Mouse (Mus musculus) embryonic facial prominence, embryonic 11.5 days (tissue): ENCODE results near the gene Gpr107. TPM values are rescaled to one million over a fixed set of nuclear protein-coding genes. Genes with fewer than 3 reads are reported as not detected.
"Not testable (repeated sequence)": the region's sequence is repeated elsewhere in the genome, so short reads cannot be mapped to it uniquely, and the experiment has no call there.

Source experiments
- ATAC-seq: fragments of 200-750 bp; cut with Nextera tagmentation; replicated peaks from 2 replicates; pipeline ENCODE4 v1.8.0; 2017; ENCODE audit warnings: low read depth; ENCODE audit not compliant: insufficient number of reproducible peaks, low FRiP score, low TSS enrichment
- DNase-seq: peaks from one replicate; pipeline ENCODE4 v3.0.0-alpha.2; 2015; ENCODE audit warnings: low spot score
- H3K27ac ChIP-seq: fragments of 300-500 bp; sonication (generic); replicated peaks from 2 replicates; pipeline ENCODE4 v1.5.1; 2014; ENCODE audit warnings: mild to moderate bottlenecking, low read depth, low read length, control low read depth
- H3K27me3 ChIP-seq: fragments of 300-500 bp; sonication (generic); 2 replicates; pipeline ENCODE4 v1.6.1; 2014; ENCODE audit warnings: mild to moderate bottlenecking, low read length, moderate library complexity, mixed read lengths; ENCODE audit not compliant: control insufficient read depth, insufficient read depth
- H3K36me3 ChIP-seq: fragments of 300-500 bp; sonication (generic); replicated peaks from 2 replicates; pipeline ENCODE4 v1.6.1; 2014; ENCODE audit warnings: low read depth, mild to moderate bottlenecking, low read length, moderate library complexity, mixed read lengths; ENCODE audit not compliant: control insufficient read depth, insufficient read depth
- H3K4me1 ChIP-seq: fragments of 300-500 bp; sonication (generic); 2 replicates; pipeline ENCODE4 v1.6.1; 2014; ENCODE audit warnings: low read length, mixed read lengths; ENCODE audit not compliant: control insufficient read depth, insufficient read depth
- H3K4me2 ChIP-seq: fragments of 300-500 bp; sonication (generic); 2 replicates; pipeline ENCODE4 v1.6.1; 2014; ENCODE audit warnings: low read depth, mild to moderate bottlenecking, control low read depth, low read length, moderate library complexity
- H3K4me3 ChIP-seq: fragments of 300-500 bp; sonication (generic); 2 replicates; pipeline ENCODE4 v1.5.1; 2014; ENCODE audit warnings: low read depth, low read length, control low read depth
- H3K9ac ChIP-seq: fragments of 300-500 bp; sonication (generic); replicated peaks from 2 replicates; pipeline ENCODE4 v1.6.1; 2014; ENCODE audit warnings: mild to moderate bottlenecking, control low read depth, low read length
- H3K9me3 ChIP-seq: fragments of 300-500 bp; sonication (generic); replicated peaks from 2 replicates; pipeline ENCODE4 v1.6.1; 2016; ENCODE audit warnings: mild to moderate bottlenecking, low read length, inconsistent platforms, mixed read lengths; ENCODE audit not compliant: control insufficient read depth
- WGBS: fragments of 180-500 bp; shearing (Covaris S2); extraction: QIAGEN DNeasy Blood & Tissue Kit; methylation state at CpG from one replicate; pipeline ENCODE4 v1.1.7; 2014; 5-methylcytosine and 5-hydroxymethylcytosine counted together
- polyA plus RNA-seq: library from polyadenylated mRNA; unstranded; fragments of >200 nt; fragmentation: Nextera tagmentation; extraction: Ambion mirVana; gene quantifications from 2 replicates; pipeline ENCODE4 v1.2.1, GENCODE M21; 2014

Gene Gpr107
- polyA plus RNA-seq, 1 experiment from 2014 or later, result 23.1 TPM

GRCm38 (mm10) chr2:31165529-31165928 lies 13.4 kb downstream of the Gpr107 start:
- no peaks in the 10 kb centered on the region for H3K27me3 ChIP-seq
- DNase-seq (no peak), ATAC-seq (no peak)
- H3K9me3 ChIP-seq, result no peaks in the 10 kb centered on the region
- no peaks in the 10 kb centered on the region for H3K4me1 ChIP-seq
- no peak overlapping the region for H3K9ac ChIP-seq
- H3K27ac ChIP-seq, result 0 out of 2 replicates have a peak overlapping the region, but pooled peaks have one; percentile 44
- no peaks in the 10 kb centered on the region for H3K36me3 ChIP-seq
- H3K4me3 ChIP-seq, result no peak overlapping the region
- H3K4me2 ChIP-seq, result no peak overlapping the region
- whole genome bisulfite sequencing, result 57% methylated on average over 4 of the region's 4 CpGs

GRCm38 (mm10) chr2:31167571-31167970 lies 15.5 kb downstream of the Gpr107 start:
- WGBS, result 90% methylated on average over 2 of the region's 2 CpGs
- H3K4me2 ChIP-seq, H3K27me3 ChIP-seq, ATAC-seq, DNase-seq, H3K27ac ChIP-seq, H3K9me3 ChIP-seq, H3K36me3 ChIP-seq, H3K9ac ChIP-seq, H3K4me3 ChIP-seq, H3K4me1 ChIP-seq: not testable (repeated sequence)

GRCm38 (mm10) chr2:31169001-31169400 lies 16.9 kb downstream of the Gpr107 start:
- H3K4me1 ChIP-seq, result no peaks in the 10 kb centered on the region
- peaks cover 8% of the 10 kb centered on the region for H3K36me3 ChIP-seq
- no peak overlapping the region for H3K27ac ChIP-seq
- H3K27me3 ChIP-seq, result no peaks in the 10 kb centered on the region
- H3K9me3 ChIP-seq, result no peaks in the 10 kb centered on the region
- H3K4me3 ChIP-seq, result no peak overlapping the region
- no peak overlapping the region for H3K9ac ChIP-seq
- 85% methylated on average over 10 of the region's 10 CpGs for WGBS
- no peak overlapping the region for H3K4me2 ChIP-seq
- DNase-seq (no peak), ATAC-seq (no peak)

DNA sequence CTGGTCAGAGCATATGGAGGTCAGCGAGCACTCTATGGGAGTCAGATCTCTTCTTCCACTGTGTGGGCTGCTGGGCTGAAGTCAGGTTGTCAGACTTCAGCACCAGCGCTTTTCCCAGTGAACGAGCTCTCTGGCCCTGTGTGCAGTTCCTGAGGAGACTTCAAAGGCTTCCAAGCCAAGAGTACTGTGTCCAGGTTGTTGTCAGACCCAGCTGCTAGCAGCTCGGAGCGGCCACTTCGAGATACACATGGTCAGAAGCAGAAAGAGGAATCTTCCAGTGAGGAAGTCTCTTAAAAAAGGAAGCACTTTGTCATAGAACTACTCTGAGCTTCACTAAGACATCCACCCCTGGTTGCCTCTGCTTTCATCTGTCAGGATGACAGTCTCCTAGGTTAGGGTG lies 18.0 kb downstream of the Gpr107 start:
- ATAC-seq (no peak), DNase-seq (no peak)
- H3K9me3 ChIP-seq, result no peaks in the 10 kb centered on the region
- H3K27me3 ChIP-seq, result no peaks in the 10 kb centered on the region
- H3K27ac ChIP-seq, result no peak overlapping the region
- no peak overlapping the region for H3K9ac ChIP-seq
- no peaks in the 10 kb centered on the region for H3K4me1 ChIP-seq
- H3K36me3 ChIP-seq, result peaks cover 8% of the 10 kb centered on the region
- WGBS, result 87% methylated on average over 6 of the region's 6 CpGs
- H3K4me2 ChIP-seq, result no peak overlapping the region
- no peak overlapping the region for H3K4me3 ChIP-seq

DNA sequence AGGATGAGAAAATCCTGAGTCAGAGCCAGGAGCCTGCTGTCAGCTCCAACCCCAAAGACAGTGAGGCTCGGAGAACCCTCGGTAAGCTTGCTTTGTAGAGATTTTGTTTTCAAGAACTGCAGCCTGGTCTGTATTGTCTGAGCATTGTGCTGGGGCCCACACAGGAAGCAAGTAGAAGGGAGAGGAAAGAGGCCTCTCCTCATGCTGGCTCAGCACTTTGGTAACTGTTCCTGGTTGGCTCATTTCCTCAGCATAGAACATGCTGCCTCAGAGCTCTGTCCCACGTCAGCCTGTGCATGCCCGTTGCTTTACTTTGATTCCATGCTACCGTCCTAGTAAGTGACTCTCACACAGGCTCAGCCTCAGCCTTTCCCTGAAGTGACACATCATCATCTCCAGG lies 19.9 kb downstream of the Gpr107 start:
- no peaks in the 10 kb centered on the region for H3K27me3 ChIP-seq
- no peaks in the 10 kb centered on the region for H3K9me3 ChIP-seq
- ATAC-seq, result no peak
- H3K9ac ChIP-seq, result no peak overlapping the region
- no peak overlapping the region for H3K4me3 ChIP-seq
- H3K4me2 ChIP-seq, result no peak overlapping the region
- H3K36me3 ChIP-seq, result peaks cover 8% of the 10 kb centered on the region
- no peak for DNase-seq
- no peaks in the 10 kb centered on the region for H3K4me1 ChIP-seq
- 82% methylated on average over 5 of the region's 5 CpGs for WGBS
- H3K27ac ChIP-seq, result no peak overlapping the region; the same call in 1 of the 2 replicates

GRCm38 (mm10) chr2:31172536-31172935 lies 20.4 kb downstream of the Gpr107 start:
- DNase-seq (no peak), ATAC-seq (no peak)
- Histone ChIP-seq H3K36me3 (peaks cover 8% of the 10 kb centered on the region), H3K27ac (no peak overlapping the region), H3K4me2 (no peak overlapping the region), H3K27me3 (no peaks in the 10 kb centered on the region), H3K4me3 (no peak overlapping the region), H3K4me1 (no peaks in the 10 kb centered on the region), H3K9ac (no peak overlapping the region), H3K9me3 (no peaks in the 10 kb centered on the region)
- 85% methylated on average over 5 of the region's 5 CpGs for WGBS

DNA sequence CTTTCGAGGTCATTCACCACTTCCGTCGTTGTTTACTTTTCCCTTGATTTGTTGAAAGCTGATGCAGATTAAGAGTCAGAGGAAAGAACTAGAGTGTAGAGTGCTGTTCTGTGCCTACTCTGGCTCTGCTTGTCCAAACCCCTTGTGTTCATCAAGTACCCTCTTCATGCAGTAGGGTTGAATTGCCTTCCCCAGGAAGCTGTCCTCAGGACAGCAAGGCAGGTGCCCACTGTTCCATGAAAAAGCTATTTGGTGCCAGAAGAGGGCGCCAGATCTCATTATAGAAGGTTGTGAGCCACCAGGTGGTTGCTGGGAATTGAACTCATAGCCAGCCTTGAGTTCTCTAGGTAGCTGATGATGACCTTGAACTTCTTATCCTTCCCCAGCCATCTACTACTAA lies 21.2 kb downstream of the Gpr107 start:
- 84% methylated on average over 4 of the region's 4 CpGs for WGBS
- Histone ChIP-seq H3K27me3 (no peaks in the 10 kb centered on the region), H3K9me3 (no peaks in the 10 kb centered on the region)

GRCm38 (mm10) chr2:31178593-31178992 lies 26.5 kb downstream of the Gpr107 start:
- H3K9ac ChIP-seq, ATAC-seq, H3K4me1 ChIP-seq, H3K4me2 ChIP-seq, H3K9me3 ChIP-seq, H3K27me3 ChIP-seq, H3K27ac ChIP-seq, DNase-seq, H3K4me3 ChIP-seq, H3K36me3 ChIP-seq: not testable (repeated sequence)
- 77% methylated on average over 6 of the region's 6 CpGs for WGBS

More for the DNA sequence above, 21.2 kb downstream of the Gpr107 start:
- H3K4me2 ChIP-seq, result no peak overlapping the region
- no peak overlapping the region for H3K9ac ChIP-seq
- H3K4me1 ChIP-seq, result no peaks in the 10 kb centered on the region
- no peak overlapping the region for H3K27ac ChIP-seq
- peaks cover 8% of the 10 kb centered on the region for H3K36me3 ChIP-seq
- DNase-seq (peak; percentile 9), ATAC-seq (no peak)
- H3K4me3 ChIP-seq, result no peak overlapping the region
